In genomic region chr2:80639864-80640263, GRCm38 (mm10) we compare ENCODE assay signal across 8 mouse cellular contexts. TPM values are rescaled to one million over a fixed set of nuclear protein-coding genes. Genes with fewer than 3 reads are reported as not detected.
DNase-seq lines count a peak whose midpoint lies in the region; ATAC-seq lines count a peak whose summit lies in the region.

No protein-coding gene starts in this region.

- no peaks in the 10 kb centered on the region for H3K9me3 ChIP-seq in kidney, embryonic 15.5 days (replicated peaks)
- H3K9me3 ChIP-seq in hindbrain, embryonic 16.5 days (ENCODE audit: control insufficient read depth, low read length): no peaks in the 10 kb centered on the region
- no peaks in the 10 kb centered on the region for H3K9me3 ChIP-seq in midbrain, embryonic 13.5 days

- peak overlapping the region; percentile 65 for H3K4me2 ChIP-seq in kidney, embryonic 15.5 days
- H3K4me2 ChIP-seq in hindbrain, embryonic 16.5 days (ENCODE audit: low read length): peak overlapping the region; percentile 20; the same call in 1 of the 2 replicates
- H3K4me2 ChIP-seq in midbrain, embryonic 13.5 days (replicated peaks): peak overlapping the region; percentile 66

- WGBS in kidney, embryonic 15.5 days: 54% methylated on average over 3 of the region's 3 CpGs
- WGBS in hindbrain, embryonic 16.5 days: 68% methylated on average over 3 of the region's 3 CpGs
- 68% methylated on average over 3 of the region's 3 CpGs for WGBS in midbrain, embryonic 13.5 days

- no peak for DNase-seq in kidney, adult 9 months
- peak; percentile 11 for DNase-seq in ZHBTc4 (ENCODE audit: low read depth, low spot score)
- DNase-seq in cerebellum, adult 9-11 months: no peak
- DNase-seq in thymus, postnatal 0 days (ENCODE audit: low spot score): no peak
- no peak for DNase-seq in embryo, embryonic 11 days

- peak overlapping the region; percentile 84 for H3K4me3 ChIP-seq in kidney, embryonic 15.5 days (replicated peaks)
- H3K4me3 ChIP-seq in hindbrain, embryonic 16.5 days (ENCODE audit: low read length): no peak overlapping the region
- H3K4me3 ChIP-seq in midbrain, embryonic 13.5 days (replicated peaks): peak overlapping the region; percentile 91

- H3K36me3 ChIP-seq in kidney, embryonic 15.5 days: peaks cover 20% of the 10 kb centered on the region
- no peaks in the 10 kb centered on the region; the same call in 1 of the 2 replicates for H3K36me3 ChIP-seq in hindbrain, embryonic 16.5 days (ENCODE audit: control insufficient read depth, insufficient read depth, low read length)
- peaks cover 21% of the 10 kb centered on the region for H3K36me3 ChIP-seq in midbrain, embryonic 13.5 days

- peaks cover 7% of the 10 kb centered on the region for H3K4me1 ChIP-seq in kidney, embryonic 15.5 days
- peaks cover 7% of the 10 kb centered on the region for H3K4me1 ChIP-seq in hindbrain, embryonic 16.5 days (ENCODE audit: control insufficient read depth, insufficient read depth, low read depth, low read length)
- H3K4me1 ChIP-seq in midbrain, embryonic 13.5 days (replicated peaks): peaks cover 12% of the 10 kb centered on the region

- no peak overlapping the region for H3K27ac ChIP-seq in kidney, embryonic 15.5 days
- no peak overlapping the region for H3K27ac ChIP-seq in hindbrain, embryonic 16.5 days (ENCODE audit: low read depth, low read length)
- H3K27ac ChIP-seq in midbrain, embryonic 13.5 days: no peak overlapping the region

- no peak for ATAC-seq in kidney, embryonic 15.5 days (replicated peaks; ENCODE audit: low FRiP score)
- ATAC-seq in hindbrain, embryonic 16.5 days: no peak
- ATAC-seq in midbrain, embryonic 13.5 days: no peak

- H3K9ac ChIP-seq in kidney, embryonic 15.5 days: no peak overlapping the region
- H3K9ac ChIP-seq in hindbrain, embryonic 16.5 days (ENCODE audit: low read depth, low read length): no peak overlapping the region
- peak overlapping the region; percentile 48; the same call in 1 of the 2 replicates for H3K9ac ChIP-seq in midbrain, embryonic 13.5 days (replicated peaks)

- H3K27me3 ChIP-seq in kidney, embryonic 15.5 days: no peaks in the 10 kb centered on the region
- H3K27me3 ChIP-seq in hindbrain, embryonic 16.5 days (replicated peaks; ENCODE audit: control insufficient read depth, insufficient read depth, low read length): no peaks in the 10 kb centered on the region
- H3K27me3 ChIP-seq in midbrain, embryonic 13.5 days: no peaks in the 10 kb centered on the region

RNA-seq across cellular contexts. Expression of gene Nup35, which starts 22.8 kb away (rescaled TPM):
- polyA plus RNA-seq in kidney, embryonic 15.5 days (2015; fragmentation: Nextera tagmentation; extraction: Ambion mirVana): 50.6 and 52.1 TPM in 2 replicates
- polyA plus RNA-seq in hindbrain, embryonic 16.5 days (2015; fragmentation: Nextera tagmentation; extraction: Ambion mirVana): 51.7 and 53.7 TPM in 2 replicates
- polyA plus RNA-seq in midbrain, embryonic 13.5 days (2015; fragmentation: Nextera tagmentation; extraction: Ambion mirVana): 57.5 and 60.5 TPM in 2 replicates
- 42.7 and 45.2 TPM in 2 replicates for polyA plus RNA-seq in thymus, postnatal 0 days (2015; fragmentation: Nextera tagmentation; extraction: Ambion mirVana)

RNA-seq across cellular contexts. Expression of gene Dusp19, which starts 23.0 kb away (rescaled TPM):
- 14.7 and 18.6 TPM in 2 replicates for polyA plus RNA-seq in kidney, embryonic 15.5 days (2015; fragmentation: Nextera tagmentation; extraction: Ambion mirVana)
- polyA plus RNA-seq in hindbrain, embryonic 16.5 days (2015; fragmentation: Nextera tagmentation; extraction: Ambion mirVana): 15.4 and 15.7 TPM in 2 replicates
- 17.3 and 17.4 TPM in 2 replicates for polyA plus RNA-seq in midbrain, embryonic 13.5 days (2015; fragmentation: Nextera tagmentation; extraction: Ambion mirVana)
- polyA plus RNA-seq in thymus, postnatal 0 days (2015; fragmentation: Nextera tagmentation; extraction: Ambion mirVana): 16.7 and 21.2 TPM in 2 replicates

RNA-seq across cellular contexts. Expression of gene Nckap1, which starts 58.7 kb away (rescaled TPM):
- polyA plus RNA-seq in kidney, embryonic 15.5 days (2015; fragmentation: Nextera tagmentation; extraction: Ambion mirVana): 74.4 and 75.9 TPM in 2 replicates
- 63.0 and 88.0 TPM in 2 replicates for polyA plus RNA-seq in hindbrain, embryonic 16.5 days (2015; fragmentation: Nextera tagmentation; extraction: Ambion mirVana)
- 68.0 and 78.9 TPM in 2 replicates for polyA plus RNA-seq in midbrain, embryonic 13.5 days (2015; fragmentation: Nextera tagmentation; extraction: Ambion mirVana)
- polyA plus RNA-seq in thymus, postnatal 0 days (2015; fragmentation: Nextera tagmentation; extraction: Ambion mirVana): 15.0 and 16.7 TPM in 2 replicates
